ENCODE assay signal across 31 mouse cellular contexts in the genomic region with DNA sequence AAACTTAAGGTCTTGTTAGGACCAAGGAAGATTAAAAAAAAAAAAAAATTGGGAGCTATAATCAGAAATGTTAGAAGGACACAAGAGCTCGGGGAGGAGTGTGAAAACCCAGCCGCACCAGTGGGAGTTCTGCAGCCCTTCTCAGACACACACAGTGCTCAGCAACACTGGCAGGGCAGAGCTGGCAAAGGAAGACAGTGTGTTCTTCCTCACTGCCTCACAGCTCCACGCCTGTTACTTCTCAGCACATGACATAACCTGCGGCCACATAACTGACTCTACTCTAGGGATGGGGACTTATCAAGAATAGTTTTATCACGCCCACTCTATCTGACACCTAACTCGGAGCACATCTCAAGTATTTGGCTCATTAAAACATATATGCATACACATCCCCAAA.
DNase-seq lines count a peak whose midpoint lies in the region; ATAC-seq and TF ChIP-seq lines count a peak whose summit lies in the region.
"Had no signal": no experiment of that assay in that cellular context is flagged by ENCODE, and none has a peak within 500 bp of the region (broad histone marks: within the 10 kb centered on the region; RNA-seq: fewer than 3 reads in every experiment).

No protein-coding gene starts in this region.

- no peaks in the 10 kb centered on the region for H3K27me3 ChIP-seq in stomach, postnatal 0 days (ENCODE audit: control insufficient read depth, insufficient read depth, low read length)
- H3K27me3 ChIP-seq: CH12.LX; embryonic facial prominence, embryonic 12.5 days; embryonic facial prominence, embryonic 15.5 days; heart, embryonic 12.5 days; heart, embryonic 15.5 days; Patski had no signal

- H3K27ac ChIP-seq in stomach, postnatal 0 days (replicated peaks), result no peak overlapping the region
- H3K27ac ChIP-seq: embryonic facial prominence, embryonic 12.5 days; embryonic facial prominence, embryonic 15.5 days; gastrocnemius, adult 2 months; heart, embryonic 15.5 days; hindbrain, embryonic 14.5 days; hindbrain, postnatal 0 days had no signal

- no peak for TF ChIP-seq EP300 in stomach, postnatal 0 days (optimal IDR thresholded peaks at IDR 0.05)

- no peaks in the 10 kb centered on the region for H3K36me3 ChIP-seq in stomach, postnatal 0 days (ENCODE audit: control insufficient read depth, insufficient read depth, low read length)
- H3K36me3 ChIP-seq: embryonic facial prominence, embryonic 12.5 days; embryonic facial prominence, embryonic 15.5 days; G1E; heart, embryonic 12.5 days; heart, embryonic 15.5 days had no signal

- DNase-seq in frontal cortex, adult 2 months (ENCODE audit: extremely low spot score in 1 of 2, low spot score in 1 of 2), result peak; percentile 12 to 27
- DNase-seq in frontal cortex, postnatal 25 days (ENCODE audit: low spot score in 2 of 2), result no peak
- DNase-seq in left cerebral cortex, postnatal 14 days (ENCODE audit: low spot score in 2 of 2), result peak; percentile 13 to 22
- DNase-seq in left cerebral cortex, postnatal 4 days, result no peak
- DNase-seq in right cerebral cortex, postnatal 36 days (ENCODE audit: low spot score in 2 of 2), result peak; percentile 7 to 41
- no peak for DNase-seq in right cerebral cortex, postnatal 4 days
- no peak for DNase-seq in stomach, postnatal 0 days (ENCODE audit: low spot score)
- DNase-seq: adrenal gland, postnatal 10 days; adrenal gland, postnatal 36 days; B cell, adult 2 months; cerebellum, adult 11 months; cerebellum, adult 2 months; cerebellum, adult 9-11 months; cerebellum, postnatal 25 days; forebrain, postnatal 0 days; gastrocnemius, adult 2 months; gastrocnemius, postnatal 14 days; heart, adult 18-20 months; heart, postnatal 14 days; heart, postnatal 4 days had no signal

- no peak overlapping the region for H3K4me2 ChIP-seq in stomach, postnatal 0 days (replicated peaks; ENCODE audit: low read depth)
- H3K4me2 ChIP-seq: embryonic facial prominence, embryonic 12.5 days; embryonic facial prominence, embryonic 15.5 days; heart, embryonic 12.5 days; heart, embryonic 15.5 days; hindbrain, embryonic 14.5 days had no signal

- H3K4me3 ChIP-seq in stomach, postnatal 0 days (ENCODE audit: low read depth, low read length), result no peak overlapping the region
- H3K4me3 ChIP-seq: embryonic facial prominence, embryonic 12.5 days; embryonic facial prominence, embryonic 15.5 days; gastrocnemius, adult 2 months; heart, embryonic 12.5 days; heart, embryonic 15.5 days had no signal

- ATAC-seq in stomach, postnatal 0 days (ENCODE audit: low FRiP score, low TSS enrichment), result no peak
- ATAC-seq: forebrain, embryonic 14.5 days; forebrain, postnatal 0 days; hindbrain, postnatal 0 days; inflammation-experienced regulatory T-cells, adult 6 months; Patski had no signal

- TF ChIP-seq CTCF in stomach, postnatal 0 days (IDR thresholded peaks at IDR 0.05; ENCODE audit: low read depth), result no peak

- H3K4me1 ChIP-seq in stomach, postnatal 0 days (replicated peaks; ENCODE audit: control insufficient read depth, insufficient read depth), result no peaks in the 10 kb centered on the region
- H3K4me1 ChIP-seq: embryonic facial prominence, embryonic 12.5 days; embryonic facial prominence, embryonic 15.5 days; heart, embryonic 12.5 days; heart, embryonic 15.5 days had no signal

- 81% methylated on average over 6 of the region's 6 CpGs for WGBS in stomach, postnatal 0 days

- no peaks in the 10 kb centered on the region for H3K9me3 ChIP-seq in stomach, postnatal 0 days (ENCODE audit: control insufficient read depth, low read length)
- H3K9me3 ChIP-seq: embryonic facial prominence, embryonic 12.5 days; embryonic facial prominence, embryonic 15.5 days; heart, embryonic 12.5 days; heart, embryonic 15.5 days had no signal

- H3K9ac ChIP-seq in stomach, postnatal 0 days (ENCODE audit: low read length), result no peak overlapping the region
- H3K9ac ChIP-seq: embryonic facial prominence, embryonic 12.5 days; embryonic facial prominence, embryonic 15.5 days; forebrain, postnatal 0 days; heart, embryonic 12.5 days; heart, embryonic 15.5 days; hindbrain, embryonic 14.5 days had no signal

- intact Hi-C loops in left cerebral cortex, postnatal 14 days (cut with DNase I), result no loop called here
- intact Hi-C loops in left cerebral cortex, postnatal 4 days (cut with DNase I), result no loop called here

Comparison
In these comparisons a context has a peak if more than half of its experiments do, and no peak if none do; other contexts are left out.
1. DNase-seq: peak in frontal cortex, adult 2 months (2 of 2), left cerebral cortex, postnatal 14 days (2 of 2) and right cerebral cortex, postnatal 36 days (2 of 2); none in frontal cortex, postnatal 25 days (0 of 2), left cerebral cortex, postnatal 4 days (single experiment), right cerebral cortex, postnatal 4 days (single experiment) and stomach, postnatal 0 days (single experiment).